Mouse (Mus musculus) neural tube, embryonic 11.5 days (tissue): ENCODE results near the gene Stk16. TPM values are rescaled to one million over a fixed set of nuclear protein-coding genes. Genes with fewer than 3 reads are reported as not detected.

Experiments used
- ATAC-seq: fragments of 200-750 bp; cut with Nextera tagmentation; 2 replicates; pipeline ENCODE4 v1.8.0; 2017; ENCODE audit warnings: moderate number of reproducible peaks, mild to moderate bottlenecking, moderate TSS enrichment, moderate library complexity; ENCODE audit not compliant: insufficient read depth, low FRiP score, low TSS enrichment
- DNase-seq: peaks from one replicate; pipeline ENCODE4 v3.0.0-alpha.2; 2015; ENCODE audit warnings: low spot score
- H3K27ac ChIP-seq: fragments of 300-500 bp; sonication (generic); 2 replicates; pipeline ENCODE4 v1.5.1; 2014; ENCODE audit warnings: low read depth, mild to moderate bottlenecking, low read length
- H3K27me3 ChIP-seq: fragments of 300-500 bp; sonication (generic); 2 replicates; pipeline ENCODE4 v1.6.1; 2014; ENCODE audit warnings: mild to moderate bottlenecking, low read length, mixed read lengths; ENCODE audit not compliant: control insufficient read depth, insufficient read depth
- H3K36me3 ChIP-seq: fragments of 300-500 bp; sonication (generic); 2 replicates; pipeline ENCODE4 v1.6.1; 2014; ENCODE audit warnings: mild to moderate bottlenecking, low read length, moderate library complexity, mixed read lengths; ENCODE audit not compliant: control insufficient read depth, insufficient read depth
- H3K4me1 ChIP-seq: fragments of 300-500 bp; sonication (generic); 2 replicates; pipeline ENCODE4 v1.6.1; 2014; ENCODE audit warnings: low read length, mixed read lengths; ENCODE audit not compliant: control insufficient read depth, insufficient read depth
- H3K4me2 ChIP-seq: fragments of 300-500 bp; sonication (generic); 2 replicates; pipeline ENCODE4 v1.6.1; 2014; ENCODE audit warnings: low read depth, mild to moderate bottlenecking, moderate library complexity
- H3K4me3 ChIP-seq: fragments of 300-500 bp; sonication (generic); 2 replicates; pipeline ENCODE4 v1.5.1; 2014; ENCODE audit warnings: low read depth, low read length
- H3K9ac ChIP-seq: fragments of 300-500 bp; sonication (generic); 2 replicates; pipeline ENCODE4 v1.6.1; 2014; ENCODE audit warnings: mild to moderate bottlenecking, low read length
- H3K9me3 ChIP-seq: fragments of 300-500 bp; sonication (generic); 2 replicates; pipeline ENCODE4 v1.6.1; 2016; ENCODE audit warnings: low read length; ENCODE audit not compliant: control insufficient read depth
- WGBS: fragments of 180-500 bp; shearing (Covaris S2); extraction: QIAGEN DNeasy Blood & Tissue Kit; methylation state at CpG from one replicate; pipeline ENCODE4 v1.1.7; 2014; 5-methylcytosine and 5-hydroxymethylcytosine counted together
- microRNA-seq: library from miRNA; unstranded; fragments of <30 nt; microRNA quantifications from one replicate; pipeline ENCODE4, GENCODE M21; 2016
- polyA plus RNA-seq: library from polyadenylated mRNA; unstranded; fragments of >200 nt; fragmentation: Nextera tagmentation; extraction: Ambion mirVana; gene quantifications from 2 replicates; pipeline ENCODE4 v1.2.1, GENCODE M21; 2014

The Stk16 gene
- polyA plus RNA-seq, 1 experiment from 2014 or later = 131 TPM

DNA sequence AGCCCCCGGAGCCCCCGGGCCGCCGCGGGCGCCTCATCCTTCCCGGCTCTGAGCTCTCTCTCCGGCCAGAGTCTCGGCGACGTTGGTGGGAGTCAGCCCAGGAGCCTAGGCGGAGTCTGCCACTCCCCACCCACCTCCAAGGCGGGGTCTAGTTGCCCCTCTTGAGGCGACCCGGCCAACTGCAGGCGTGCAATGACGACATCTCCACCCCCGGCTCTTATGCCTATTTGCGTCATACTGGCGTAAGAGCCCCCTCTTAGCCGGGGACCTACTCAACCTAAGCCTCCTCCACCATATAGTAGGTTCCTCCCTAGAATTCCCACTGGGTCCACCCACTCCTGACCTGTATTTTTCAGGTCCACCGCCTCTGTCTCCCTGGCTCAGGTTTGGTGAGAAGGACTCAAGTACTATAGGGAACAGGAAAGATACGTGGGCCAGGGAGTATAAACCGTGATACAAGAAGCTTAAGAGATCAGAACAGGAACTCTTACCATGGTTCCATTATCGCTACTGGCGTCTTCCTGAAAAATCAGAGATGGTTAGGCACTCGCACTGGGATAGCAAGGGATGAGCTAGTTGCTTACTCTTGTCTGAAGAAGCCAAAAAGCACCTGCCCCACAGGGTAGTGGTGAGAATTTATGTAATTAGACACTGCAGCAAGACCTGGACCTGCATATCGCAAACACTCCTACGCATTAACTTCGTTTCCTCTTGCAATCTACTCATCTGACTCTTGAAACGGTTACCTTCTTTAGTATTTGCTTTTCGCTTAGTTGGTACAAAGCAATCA is 53.6 kb downstream of the Stk16 start, which contains the start of gene Ptprn:
Gene Ptprn, minus strand, starts transcription at position 412 of the 790 bp plus-strand sequence.
- Histone ChIP-seq H3K9ac (peak within 1 kb of the TSS; percentile 41; the same call in 1 of the 2 replicates), H3K4me3 (peak within 1 kb of the TSS; percentile 38), H3K4me2 (peak within 1 kb of the TSS; percentile 53), H3K4me1 (peaks cover 4% of the 10 kb centered on the region; the same call in 1 of the 2 replicates), H3K27me3 (peaks cover 32% of the 10 kb centered on the region), H3K27ac (no peak within 1 kb of the TSS), H3K9me3 (no peaks in the 10 kb centered on the region), H3K36me3 (no peaks in the 10 kb centered on the region)
- 10% methylated on average over 31 of the region's 32 CpGs for WGBS
- DNase-seq = peak; percentile 53
- no peak for ATAC-seq

Small RNA genes within 50 kb of the gene (microRNA-seq; reads per million reads assigned to microRNA genes)
- gene Gm27943 = not detected

Other genes starting within 250 kb of the Stk16 start
- 12.1 and 13.9 TPM in 2 replicates for gene Nhej1, start 85.6 kb upstream of the Stk16 start, polyA plus RNA-seq
- not detected in 2 replicates for gene Slc23a3, start 76.9 kb upstream of the Stk16 start, polyA plus RNA-seq
- gene Cnppd1, start 68.1 kb upstream of the Stk16 start, polyA plus RNA-seq = 53.5 and 58.4 TPM in 2 replicates
- gene Retreg2, start 68.1 kb upstream of the Stk16 start, polyA plus RNA-seq = 57.1 and 70.0 TPM in 2 replicates
- 31.7 and 38.3 TPM in 2 replicates for gene Zfand2b, start 42.2 kb upstream of the Stk16 start, polyA plus RNA-seq
- gene Abcb6, start 30.4 kb upstream of the Stk16 start, polyA plus RNA-seq = 30.4 and 30.6 TPM in 2 replicates
- 14.9 and 18.2 TPM in 2 replicates for gene Ankzf1, start 18.7 kb upstream of the Stk16 start, polyA plus RNA-seq
- 21.8 and 27.0 TPM in 2 replicates for gene Atg9a, start 18.6 kb upstream of the Stk16 start, polyA plus RNA-seq
- 14.7 and 15.0 TPM in 2 replicates for gene Glb1l, start within 50 bp of the Stk16 start, polyA plus RNA-seq
- gene Tuba4a, start 9.0 kb downstream of the Stk16 start, polyA plus RNA-seq = 17.6 and 18.0 TPM in 2 replicates
- gene A630095N17Rik, start 21.3 kb downstream of the Stk16 start, polyA plus RNA-seq = not detected in 2 replicates
- 20.5 and 21.9 TPM in 2 replicates for gene Dnajb2, start 25.6 kb downstream of the Stk16 start, polyA plus RNA-seq
- gene Ptprn, start 53.7 kb downstream of the Stk16 start, polyA plus RNA-seq = 4.4 and 6.0 TPM in 2 replicates
- gene Resp18, start 67.6 kb downstream of the Stk16 start, polyA plus RNA-seq = 30.9 and 35.0 TPM in 2 replicates
- 180 and 182 TPM in 2 replicates for gene Dnpep, start 107.2 kb downstream of the Stk16 start, polyA plus RNA-seq
- 15.8 and 18.0 TPM in 2 replicates for gene Des, start 149.5 kb downstream of the Stk16 start, polyA plus RNA-seq
- gene Speg, start 164.5 kb downstream of the Stk16 start, polyA plus RNA-seq = 15.5 and 19.1 TPM in 2 replicates
- 62.5 and 64.2 TPM in 2 replicates for gene Gmppa, start 225.1 kb downstream of the Stk16 start, polyA plus RNA-seq
- 2.3 and 2.9 TPM in 2 replicates for gene Asic4, start 239.6 kb downstream of the Stk16 start, polyA plus RNA-seq